Mouse (Mus musculus) E14TG2a.4 (cell line): ENCODE results near the gene Epb41.

ENCODE experiments used
- CTCF ChIP-seq: conservative IDR thresholded peaks from 2 replicates; pipeline ENCODE4 v1.5.1; 2014; ENCODE audit warnings: low read length
- NANOG ChIP-seq: IDR thresholded peaks from 2 replicates; pipeline ENCODE4 v1.6.1; 2014; ENCODE audit warnings: borderline replicate concordance, low read length, mixed read lengths

DNA sequence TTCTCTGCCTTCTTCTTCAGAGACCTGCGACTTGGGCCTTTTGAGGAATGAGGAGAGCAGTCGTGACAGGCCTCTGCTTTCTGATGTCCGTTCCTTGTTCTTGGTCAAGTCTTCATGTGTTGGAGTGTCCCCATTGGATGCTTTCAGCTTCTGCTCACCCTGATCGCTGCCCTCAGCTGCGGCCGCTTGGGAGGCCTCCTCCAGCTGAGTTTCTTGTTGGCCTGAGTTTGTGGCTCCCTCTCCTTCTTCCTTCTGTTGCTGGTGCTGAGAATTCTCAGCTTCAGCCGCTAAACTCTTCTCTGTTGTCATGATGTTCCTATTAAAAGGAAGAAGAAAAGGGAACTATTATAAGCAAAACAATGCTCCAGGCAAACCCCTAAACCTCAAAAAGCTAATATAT lies 68.0 kb downstream of the Epb41 start:
- no peak for TF ChIP-seq CTCF
- TF ChIP-seq NANOG = no peak
